Mouse (Mus musculus): Measurements from ENCODE around the gene Hist1h2ag.

GRCm38 (mm10) chr13:22037415-22037814, 5.3 kb downstream of the Hist1h2ag start:
- TF ChIP-seq POLR2A (IDR thresholded peaks at IDR 0.05; ENCODE audit: borderline replicate concordance, insufficient read depth, low read length) (no peak), CTCF (IDR thresholded peaks at IDR 0.05; ENCODE audit: borderline replicate concordance, insufficient read depth, low read depth, low read length) (no peak)
